Mouse (Mus musculus) neural tube, embryonic 15.5 days (tissue): Measurements from ENCODE around the gene Nop56. TPM values are rescaled to one million over a fixed set of nuclear protein-coding genes. Genes with fewer than 3 reads are reported as not detected.

ENCODE experiments used
- ATAC-seq: fragments of 200-750 bp; cut with Nextera tagmentation; 2 replicates; pipeline ENCODE4 v1.8.0; 2017; ENCODE audit warnings: mild to moderate bottlenecking, moderate TSS enrichment, moderate library complexity; ENCODE audit not compliant: low FRiP score
- H3K27ac ChIP-seq: fragments of 300-500 bp; sonication (generic); replicated peaks from 2 replicates; pipeline ENCODE4 v1.5.1; 2015; ENCODE audit warnings: mild to moderate bottlenecking, inconsistent platforms
- H3K27me3 ChIP-seq: fragments of 300-500 bp; sonication (generic); replicated peaks from 2 replicates; pipeline ENCODE4 v1.6.1; 2015; ENCODE audit warnings: inconsistent platforms
- H3K36me3 ChIP-seq: fragments of 300-500 bp; sonication (generic); 2 replicates; pipeline ENCODE4 v1.6.1; 2015; ENCODE audit warnings: inconsistent platforms
- H3K4me1 ChIP-seq: fragments of 300-500 bp; sonication (generic); 2 replicates; pipeline ENCODE4 v1.6.1; 2015; ENCODE audit warnings: inconsistent platforms
- H3K4me2 ChIP-seq: fragments of 300-500 bp; sonication (generic); 2 replicates; pipeline ENCODE4 v1.6.1; 2015; ENCODE audit warnings: inconsistent platforms, mild to moderate bottlenecking, moderate library complexity
- H3K4me3 ChIP-seq: fragments of 300-500 bp; sonication (generic); replicated peaks from 2 replicates; pipeline ENCODE4 v1.5.1; 2015; ENCODE audit warnings: mild to moderate bottlenecking, inconsistent platforms
- H3K9ac ChIP-seq: fragments of 300-500 bp; sonication (generic); replicated peaks from 2 replicates; pipeline ENCODE4 v1.6.1; 2015; ENCODE audit warnings: mild to moderate bottlenecking, inconsistent platforms
- H3K9me3 ChIP-seq: fragments of 300-500 bp; sonication (generic); replicated peaks from 2 replicates; pipeline ENCODE4 v1.6.1; 2016; ENCODE audit warnings: inconsistent platforms
- WGBS: fragments of 180-500 bp; shearing (Covaris S2); methylation state at CpG from one replicate; pipeline ENCODE4 v1.1.7; 2015; ENCODE audit warnings: mixed read lengths; 5-methylcytosine and 5-hydroxymethylcytosine counted together
- polyA plus RNA-seq: library from polyadenylated mRNA; unstranded; fragments of >200 nt; fragmentation: Nextera tagmentation; extraction: Ambion mirVana; gene quantifications from 2 replicates; pipeline ENCODE4 v1.2.1, GENCODE M21; 2015

The Nop56 gene
- polyA plus RNA-seq, 1 experiment from 2014 or later = 275 TPM

GRCm38 (mm10) chr2:130296134-130296745, 22.0 kb downstream of the Nop56 start:
- 0 out of 2 replicates have a peak, but pooled peaks cover 4% of the 10 kb centered on the region for H3K27me3 ChIP-seq
- H3K4me2 ChIP-seq = peak overlapping the region; percentile 73
- H3K27ac ChIP-seq = no peak overlapping the region
- peak; percentile 33 for ATAC-seq
- H3K36me3 ChIP-seq = no peaks in the 10 kb centered on the region
- H3K4me3 ChIP-seq = peak overlapping the region; percentile 71
- WGBS = 5% methylated on average over 20 of the region's 20 CpGs
- H3K9ac ChIP-seq = peak overlapping the region; percentile 82
- no peaks in the 10 kb centered on the region for H3K9me3 ChIP-seq
- peaks cover 44% of the 10 kb centered on the region for H3K4me1 ChIP-seq

- H3K9ac ChIP-seq = no peak overlapping the region
- no peak overlapping the region for H3K4me2 ChIP-seq
- H3K9me3 ChIP-seq = no peaks in the 10 kb centered on the region
- no peak for ATAC-seq
- no peak overlapping the region for H3K4me3 ChIP-seq
- H3K27me3 ChIP-seq = 0 out of 2 replicates have a peak, but pooled peaks cover 4% of the 10 kb centered on the region
- no peaks in the 10 kb centered on the region for H3K36me3 ChIP-seq
- peaks cover 38% of the 10 kb centered on the region for H3K4me1 ChIP-seq
- no peak overlapping the region for H3K27ac ChIP-seq
- WGBS = 83% methylated on average over 9 of the region's 9 CpGs
Observed at GRCm38 (mm10) chr2:130297580-130297979, 23.4 kb downstream of the Nop56 start.

GRCm38 (mm10) chr2:130303014-130303413, 28.8 kb downstream of the Nop56 start:
- Histone ChIP-seq H3K4me2 (no peak overlapping the region), H3K4me1 (no peaks in the 10 kb centered on the region), H3K27me3 (no peaks in the 10 kb centered on the region), H3K36me3 (peaks cover 9% of the 10 kb centered on the region), H3K9ac (no peak overlapping the region), H3K9me3 (no peaks in the 10 kb centered on the region), H3K4me3 (no peak overlapping the region), H3K27ac (no peak overlapping the region)
- no peak for ATAC-seq
- 61% methylated on average over 4 of the region's 4 CpGs for WGBS

GRCm38 (mm10) chr2:130327057-130327456, 52.8 kb downstream of the Nop56 start:
- Histone ChIP-seq H3K4me3 (no peak overlapping the region), H3K9ac (no peak overlapping the region), H3K4me2 (no peak overlapping the region), H3K36me3 (no peaks in the 10 kb centered on the region), H3K27me3 (no peaks in the 10 kb centered on the region), H3K4me1 (no peaks in the 10 kb centered on the region), H3K27ac (no peak overlapping the region), H3K9me3 (no peaks in the 10 kb centered on the region)
- WGBS = 71% methylated on average over 1 of the region's 1 CpGs
- ATAC-seq = no peak

Other genes starting within 250 kb of the Nop56 start
- gene Tgm6, start 162.0 kb upstream of the Nop56 start, polyA plus RNA-seq = 0.04 TPM in 1 of 2 replicates, not detected in the other
- 283 and 366 TPM in 2 replicates for gene Snrpb, start 95.0 kb upstream of the Nop56 start, polyA plus RNA-seq
- not detected in 2 replicates for gene Tmc2, start 79.2 kb upstream of the Nop56 start, polyA plus RNA-seq
- 193 and 199 TPM in 2 replicates for gene Idh3b, start 10.1 kb downstream of the Nop56 start, polyA plus RNA-seq
- gene Ebf4, start 20.7 kb downstream of the Nop56 start, polyA plus RNA-seq = 4.7 and 7.8 TPM in 2 replicates
- gene Cpxm1, start 123.1 kb downstream of the Nop56 start, polyA plus RNA-seq = 27.8 and 30.3 TPM in 2 replicates
- 0.17 TPM in 1 of 2 replicates, not detected in the other for gene Gm28372, start 130.8 kb downstream of the Nop56 start, polyA plus RNA-seq
- gene 1700020A23Rik, start 130.8 kb downstream of the Nop56 start, polyA plus RNA-seq = 0.36 and 0.56 TPM in 2 replicates
- not detected in 2 replicates for gene Tmem239, start 132.0 kb downstream of the Nop56 start, polyA plus RNA-seq
- 102 TPM in 2 replicates for gene Vps16, start 149.9 kb downstream of the Nop56 start, polyA plus RNA-seq
- 14.3 and 16.0 TPM in 2 replicates for gene Pced1a, start 150.3 kb downstream of the Nop56 start, polyA plus RNA-seq
- gene Ptpra, start 175.8 kb downstream of the Nop56 start, polyA plus RNA-seq = 123 and 129 TPM in 2 replicates